Mouse (Mus musculus): ENCODE data around the gene Rpl14.

The Rpl14 gene

GRCm38 (mm10) chr9:120618101-120618500 is 46.9 kb downstream of the Rpl14 start:
- no peak for DNase-seq

GRCm38 (mm10) chr9:120619347-120619708 is 48.1 kb downstream of the Rpl14 start:
- DNase-seq = no peak

- no peak for DNase-seq
Measured at GRCm38 (mm10) chr9:120619709-120620408, 48.6 kb downstream of the Rpl14 start.

GRCm38 (mm10) chr9:120620409-120620745 is 49.1 kb downstream of the Rpl14 start:
- no peak for DNase-seq

All from spleen, adult 18-20 months (tissue).